In the genomic region with DNA sequence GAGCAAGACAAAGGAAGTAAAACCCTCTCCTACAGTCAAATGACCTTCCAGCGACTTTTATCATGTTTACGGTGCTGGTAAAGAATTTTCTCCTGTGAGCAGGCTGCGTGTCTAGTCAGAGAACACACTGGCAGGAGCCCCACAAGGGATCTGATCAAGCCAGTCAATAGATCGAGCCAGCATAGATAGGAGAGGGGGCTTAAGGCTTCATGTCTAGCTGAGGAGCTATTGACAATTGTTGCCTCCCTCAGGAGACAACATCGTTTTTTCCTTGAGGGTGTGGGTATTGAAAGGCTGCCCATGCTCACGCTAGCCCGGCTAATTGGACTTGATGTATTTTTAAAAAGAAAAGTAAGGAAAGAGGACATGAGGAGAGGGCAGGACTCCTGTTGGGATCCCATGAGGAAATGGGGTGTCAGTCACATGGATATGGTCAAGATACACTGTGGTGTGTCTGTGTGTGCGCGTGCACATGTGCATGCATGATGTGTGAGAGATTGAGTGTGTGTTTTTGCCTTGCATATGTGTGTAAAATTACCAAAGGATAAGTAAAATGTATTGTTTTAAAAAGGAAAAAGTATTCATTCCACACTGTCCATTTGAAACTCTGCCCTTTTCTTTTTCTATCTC, we compare ENCODE assay signal across 31 mouse cellular contexts. TPM values are rescaled to one million over a fixed set of nuclear protein-coding genes. Genes with fewer than 3 reads are reported as not detected.
DNase-seq lines count a peak whose midpoint lies in the region; ATAC-seq lines count a peak whose summit lies in the region.
"Had no signal": no experiment of that assay in that cellular context is flagged by ENCODE, and none has a peak within 500 bp of the region (broad histone marks: within the 10 kb centered on the region; RNA-seq: fewer than 3 reads in every experiment).

No protein-coding gene starts in this region.

- H3K4me2 ChIP-seq in embryonic facial prominence, embryonic 11.5 days (ENCODE audit: low read depth, low read length), result no peak overlapping the region
- H3K4me2 ChIP-seq in midbrain, embryonic 12.5 days (replicated peaks), result no peak overlapping the region
- H3K4me2 ChIP-seq in midbrain, embryonic 11.5 days, result no peak overlapping the region
- no peak overlapping the region for H3K4me2 ChIP-seq in hindbrain, embryonic 14.5 days (replicated peaks)
- no peak overlapping the region for H3K4me2 ChIP-seq in midbrain, embryonic 16.5 days (ENCODE audit: low read length)
- H3K4me2 ChIP-seq: heart, embryonic 11.5 days; limb, embryonic 13.5 days; liver, embryonic 15.5 days; stomach, embryonic 15.5 days had no signal

- peak; percentile 56; the same call in 1 of the 2 replicates for ATAC-seq in embryonic facial prominence, embryonic 11.5 days (replicated peaks; ENCODE audit: insufficient number of reproducible peaks, low FRiP score, low TSS enrichment, low read depth)
- ATAC-seq in midbrain, embryonic 12.5 days (ENCODE audit: low FRiP score, low read depth), result peak; percentile 67; the same call in 1 of the 2 replicates
- no peak; the same call in 1 of the 2 replicates for ATAC-seq in midbrain, embryonic 11.5 days (ENCODE audit: low FRiP score)
- 0 out of 2 replicates have a peak, but pooled peaks have one; percentile 44 for ATAC-seq in hindbrain, embryonic 14.5 days (ENCODE audit: low FRiP score)
- ATAC-seq in midbrain, embryonic 16.5 days, result peak; percentile 78

- no peak overlapping the region for H3K9ac ChIP-seq in embryonic facial prominence, embryonic 11.5 days (replicated peaks; ENCODE audit: low read length)
- no peak overlapping the region for H3K9ac ChIP-seq in midbrain, embryonic 12.5 days (replicated peaks)
- H3K9ac ChIP-seq in midbrain, embryonic 11.5 days (ENCODE audit: low read length), result no peak overlapping the region
- no peak overlapping the region for H3K9ac ChIP-seq in hindbrain, embryonic 14.5 days
- H3K9ac ChIP-seq in midbrain, embryonic 16.5 days (ENCODE audit: low read depth, low read length), result no peak overlapping the region
- H3K9ac ChIP-seq: limb, embryonic 13.5 days; liver, embryonic 15.5 days; stomach, embryonic 15.5 days had no signal

- no peaks in the 10 kb centered on the region for H3K4me1 ChIP-seq in embryonic facial prominence, embryonic 11.5 days (ENCODE audit: control insufficient read depth, insufficient read depth, low read length)
- peaks cover 7% of the 10 kb centered on the region for H3K4me1 ChIP-seq in embryonic facial prominence, embryonic 10.5 days
- H3K4me1 ChIP-seq in midbrain, embryonic 12.5 days, result peaks cover 3% of the 10 kb centered on the region; the same call in 1 of the 2 replicates
- no peaks in the 10 kb centered on the region for H3K4me1 ChIP-seq in midbrain, embryonic 11.5 days (ENCODE audit: control insufficient read depth, insufficient read depth, low read length)
- H3K4me1 ChIP-seq in hindbrain, embryonic 14.5 days (replicated peaks; ENCODE audit: control insufficient read depth, insufficient read depth, low read length), result peaks cover 3% of the 10 kb centered on the region; the same call in 1 of the 2 replicates
- no peaks in the 10 kb centered on the region; the same call in 1 of the 2 replicates for H3K4me1 ChIP-seq in midbrain, embryonic 16.5 days (ENCODE audit: control insufficient read depth, insufficient read depth, low read length)
- H3K4me1 ChIP-seq: liver, embryonic 15.5 days; stomach, embryonic 15.5 days had no signal

- WGBS in embryonic facial prominence, embryonic 11.5 days, result 68% methylated on average over 9 of the region's 9 CpGs
- WGBS in embryonic facial prominence, embryonic 10.5 days, result 63% methylated on average over 9 of the region's 9 CpGs
- WGBS in midbrain, embryonic 12.5 days, result 68% methylated on average over 9 of the region's 9 CpGs
- 65% methylated on average over 9 of the region's 9 CpGs for WGBS in midbrain, embryonic 11.5 days
- 61% methylated on average over 9 of the region's 9 CpGs for WGBS in hindbrain, embryonic 14.5 days
- WGBS in midbrain, embryonic 16.5 days, result 59% methylated on average over 9 of the region's 9 CpGs

- H3K4me3 ChIP-seq in embryonic facial prominence, embryonic 11.5 days (ENCODE audit: low read depth, low read length), result no peak overlapping the region
- H3K4me3 ChIP-seq in embryonic facial prominence, embryonic 10.5 days, result no peak overlapping the region
- H3K4me3 ChIP-seq in midbrain, embryonic 12.5 days, result no peak overlapping the region
- H3K4me3 ChIP-seq in midbrain, embryonic 11.5 days (ENCODE audit: low read depth, low read length), result no peak overlapping the region
- H3K4me3 ChIP-seq in hindbrain, embryonic 14.5 days (replicated peaks; ENCODE audit: low read length), result no peak overlapping the region
- no peak overlapping the region for H3K4me3 ChIP-seq in midbrain, embryonic 16.5 days (ENCODE audit: low read depth, low read length)
- H3K4me3 ChIP-seq: limb, embryonic 13.5 days; liver, embryonic 15.5 days; stomach, embryonic 15.5 days had no signal

- DNase-seq in embryonic facial prominence, embryonic 11.5 days (ENCODE audit: low spot score), result no peak
- no peak for DNase-seq in embryonic facial prominence, embryonic 10.5 days (ENCODE audit: low spot score)
- no peak for DNase-seq in midbrain, embryonic 11.5 days (ENCODE audit: low spot score, missing footprints)
- DNase-seq in hindbrain, embryonic 14.5 days (ENCODE audit: low spot score), result no peak
- no peak for DNase-seq in left cerebral cortex, adult 18-20 months (ENCODE audit: low spot score in 2 of 2)
- no peak for DNase-seq in layer of hippocampus, adult 9-11 months

- H3K9me3 ChIP-seq in embryonic facial prominence, embryonic 11.5 days (replicated peaks; ENCODE audit: control insufficient read depth, low read length), result no peaks in the 10 kb centered on the region
- H3K9me3 ChIP-seq in embryonic facial prominence, embryonic 10.5 days, result no peaks in the 10 kb centered on the region
- no peaks in the 10 kb centered on the region for H3K9me3 ChIP-seq in midbrain, embryonic 12.5 days
- H3K9me3 ChIP-seq in midbrain, embryonic 11.5 days (ENCODE audit: control insufficient read depth, low read length), result no peaks in the 10 kb centered on the region
- H3K9me3 ChIP-seq in hindbrain, embryonic 14.5 days (ENCODE audit: control insufficient read depth, low read length), result no peaks in the 10 kb centered on the region
- no peaks in the 10 kb centered on the region for H3K9me3 ChIP-seq in midbrain, embryonic 16.5 days (replicated peaks; ENCODE audit: control insufficient read depth, low read length, poor library complexity, severe bottlenecking)
- H3K9me3 ChIP-seq: limb, embryonic 13.5 days; liver, embryonic 15.5 days; stomach, embryonic 15.5 days had no signal

- H3K27ac ChIP-seq in embryonic facial prominence, embryonic 11.5 days (replicated peaks; ENCODE audit: low read depth, low read length), result no peak overlapping the region
- H3K27ac ChIP-seq in embryonic facial prominence, embryonic 10.5 days (replicated peaks), result no peak overlapping the region
- H3K27ac ChIP-seq in midbrain, embryonic 12.5 days (replicated peaks), result no peak overlapping the region
- no peak overlapping the region for H3K27ac ChIP-seq in midbrain, embryonic 11.5 days (ENCODE audit: low read depth, low read length)
- no peak overlapping the region for H3K27ac ChIP-seq in hindbrain, embryonic 14.5 days
- H3K27ac ChIP-seq in midbrain, embryonic 16.5 days (ENCODE audit: low read length), result no peak overlapping the region
- H3K27ac ChIP-seq: gastrocnemius, adult 2 months; limb, embryonic 13.5 days; liver, embryonic 15.5 days; macrophage; stomach, embryonic 15.5 days had no signal

- no peaks in the 10 kb centered on the region for H3K36me3 ChIP-seq in embryonic facial prominence, embryonic 11.5 days (replicated peaks; ENCODE audit: control insufficient read depth, insufficient read depth, low read depth, low read length)
- no peaks in the 10 kb centered on the region for H3K36me3 ChIP-seq in embryonic facial prominence, embryonic 10.5 days (replicated peaks)
- no peaks in the 10 kb centered on the region for H3K36me3 ChIP-seq in midbrain, embryonic 12.5 days
- H3K36me3 ChIP-seq in midbrain, embryonic 11.5 days (ENCODE audit: control insufficient read depth, insufficient read depth, low read length), result no peaks in the 10 kb centered on the region
- no peaks in the 10 kb centered on the region for H3K36me3 ChIP-seq in hindbrain, embryonic 14.5 days (replicated peaks; ENCODE audit: control insufficient read depth, insufficient read depth)
- no peaks in the 10 kb centered on the region for H3K36me3 ChIP-seq in midbrain, embryonic 16.5 days (ENCODE audit: control insufficient read depth, insufficient read depth, low read length)
- H3K36me3 ChIP-seq: limb, embryonic 13.5 days; liver, embryonic 15.5 days; stomach, embryonic 15.5 days had no signal

- H3K27me3 ChIP-seq in embryonic facial prominence, embryonic 11.5 days (ENCODE audit: control insufficient read depth, insufficient read depth, low read length), result no peaks in the 10 kb centered on the region
- no peaks in the 10 kb centered on the region for H3K27me3 ChIP-seq in embryonic facial prominence, embryonic 10.5 days (replicated peaks; ENCODE audit: low read depth, poor library complexity, severe bottlenecking)
- no peaks in the 10 kb centered on the region for H3K27me3 ChIP-seq in midbrain, embryonic 12.5 days
- H3K27me3 ChIP-seq in midbrain, embryonic 11.5 days (ENCODE audit: control insufficient read depth, insufficient read depth, low read length), result no peaks in the 10 kb centered on the region
- no peaks in the 10 kb centered on the region for H3K27me3 ChIP-seq in hindbrain, embryonic 14.5 days (ENCODE audit: control insufficient read depth, insufficient read depth, low read length)
- H3K27me3 ChIP-seq in midbrain, embryonic 16.5 days (ENCODE audit: control insufficient read depth, insufficient read depth, low read depth, low read length), result no peaks in the 10 kb centered on the region
- H3K27me3 ChIP-seq: limb, embryonic 13.5 days; liver, embryonic 15.5 days; stomach, embryonic 15.5 days had no signal

RNA-seq across cellular contexts. Expression of a gene that starts 13.2 kb away (rescaled TPM):
- 0.20 and 0.22 TPM in 2 replicates for polyA plus RNA-seq in embryonic facial prominence, embryonic 11.5 days (2014; fragmentation: Nextera tagmentation; extraction: Ambion mirVana)
- 0.05 and 0.06 TPM in 2 replicates for polyA plus RNA-seq in embryonic facial prominence, embryonic 10.5 days (2016; fragmentation: Nextera tagmentation; extraction: Ambion mirVana)
- 0.27 and 0.35 TPM in 2 replicates for polyA plus RNA-seq in midbrain, embryonic 12.5 days (2016; fragmentation: Nextera tagmentation; extraction: Ambion mirVana)
- 0.08 and 0.33 TPM in 2 replicates for polyA plus RNA-seq in midbrain, embryonic 11.5 days (2014; fragmentation: Nextera tagmentation; extraction: Ambion mirVana)
- 0.08 TPM in 1 of 2 replicates, not detected in the other for polyA plus RNA-seq in hindbrain, embryonic 14.5 days (2014; fragmentation: Nextera tagmentation; extraction: Ambion mirVana)
- not detected in 2 replicates for polyA plus RNA-seq in midbrain, embryonic 16.5 days (2015; fragmentation: Nextera tagmentation; extraction: Ambion mirVana)
- under 1 TPM; 0.12 to 0.16 TPM for total RNA-seq in left cerebral cortex, adult 18-20 months (2021)
- total RNA-seq: adrenal gland, postnatal 14 days; gastrocnemius, adult 2 months; layer of hippocampus, postnatal 14 days; monocyte, adult 5-6 weeks; neutrophil, adult 5-6 weeks had no signal
- polyA plus RNA-seq: activated CD4-positive, CD25-positive, alpha-beta regulatory T cell, adult 4 months; CD4-positive, CD25-positive, alpha-beta regulatory T cell, adult 4 months; gonadal fat pad, adult 2 months; heart, embryonic 11.5 days; intestine, embryonic 16.5 days; kidney, embryonic 14.5 days; large intestine, adult 2 months; liver, embryonic 15.5 days; lung, embryonic 16.5 days; macrophage; stomach, embryonic 15.5 days; thymus, postnatal 0 days; urinary bladder, adult 2 months had no signal

RNA-seq across cellular contexts. Expression of a gene that starts 51.2 kb away (rescaled TPM):
- polyA plus RNA-seq in embryonic facial prominence, embryonic 11.5 days (2014; fragmentation: Nextera tagmentation; extraction: Ambion mirVana), result 34.2 and 35.3 TPM in 2 replicates
- polyA plus RNA-seq in embryonic facial prominence, embryonic 10.5 days (2016; fragmentation: Nextera tagmentation; extraction: Ambion mirVana), result 37.1 and 41.4 TPM in 2 replicates
- 19.3 and 19.9 TPM in 2 replicates for polyA plus RNA-seq in midbrain, embryonic 12.5 days (2016; fragmentation: Nextera tagmentation; extraction: Ambion mirVana)
- polyA plus RNA-seq in midbrain, embryonic 11.5 days (2014; fragmentation: Nextera tagmentation; extraction: Ambion mirVana), result 26.1 and 31.0 TPM in 2 replicates
- polyA plus RNA-seq in hindbrain, embryonic 14.5 days (2014; fragmentation: Nextera tagmentation; extraction: Ambion mirVana), result 14.2 and 16.4 TPM in 2 replicates
- polyA plus RNA-seq in midbrain, embryonic 16.5 days (2015; fragmentation: Nextera tagmentation; extraction: Ambion mirVana), result 15.7 and 16.0 TPM in 2 replicates
- total RNA-seq in left cerebral cortex, adult 18-20 months (2021), result 10 to 100 TPM; 11.4 to 12.0 TPM

RNA-seq across cellular contexts. Expression of a gene that starts 56.6 kb away (rescaled TPM):
- not detected in 2 replicates for polyA plus RNA-seq in embryonic facial prominence, embryonic 11.5 days (2014; fragmentation: Nextera tagmentation; extraction: Ambion mirVana)
- not detected in 2 replicates for polyA plus RNA-seq in embryonic facial prominence, embryonic 10.5 days (2016; fragmentation: Nextera tagmentation; extraction: Ambion mirVana)
- not detected in 2 replicates for polyA plus RNA-seq in midbrain, embryonic 12.5 days (2016; fragmentation: Nextera tagmentation; extraction: Ambion mirVana)
- not detected in 2 replicates for polyA plus RNA-seq in midbrain, embryonic 11.5 days (2014; fragmentation: Nextera tagmentation; extraction: Ambion mirVana)
- not detected in 2 replicates for polyA plus RNA-seq in hindbrain, embryonic 14.5 days (2014; fragmentation: Nextera tagmentation; extraction: Ambion mirVana)
- not detected in 2 replicates for polyA plus RNA-seq in midbrain, embryonic 16.5 days (2015; fragmentation: Nextera tagmentation; extraction: Ambion mirVana)
- not detected for total RNA-seq in left cerebral cortex, adult 18-20 months (2021)
- total RNA-seq: adrenal gland, postnatal 14 days; ES-E14; gastrocnemius, adult 2 months; heart, postnatal 25 days; layer of hippocampus, postnatal 14 days; left cerebral cortex, postnatal 10 days; monocyte, adult 5-6 weeks; neutrophil, adult 5-6 weeks had no signal
- polyA plus RNA-seq: activated CD4-positive, CD25-positive, alpha-beta regulatory T cell, adult 4 months; brain, embryonic 14.5 days; CD4-positive, CD25-positive, alpha-beta regulatory T cell, adult 4 months; gonadal fat pad, adult 2 months; heart, embryonic 11.5 days; intestine, embryonic 16.5 days; kidney, embryonic 14.5 days; large intestine, adult 2 months; limb, embryonic 13.5 days; liver, embryonic 15.5 days; lung, embryonic 16.5 days; macrophage; stomach, embryonic 15.5 days; thymus, postnatal 0 days; urinary bladder, adult 2 months had no signal
